ENCODE assay signal across 22 mouse cellular contexts in the genomic region with DNA sequence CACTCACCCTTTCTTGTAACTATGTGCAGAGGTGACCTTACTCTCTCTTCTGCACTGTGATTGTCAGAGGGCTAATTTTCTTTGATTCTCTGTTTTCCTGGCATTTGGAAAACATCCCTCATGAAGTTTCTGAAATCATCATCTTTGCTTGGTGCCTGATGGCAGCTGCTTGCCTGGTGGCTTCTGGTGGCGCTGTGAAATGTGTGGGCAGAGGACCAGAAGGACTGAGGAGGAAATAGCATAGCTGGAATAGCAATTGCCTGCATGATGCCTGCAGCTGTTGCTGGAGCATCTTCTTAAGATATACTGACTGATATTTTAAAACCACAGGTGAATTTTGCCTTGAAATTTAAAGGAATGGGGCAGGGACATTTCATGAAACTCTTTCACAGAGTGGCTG.
DNase-seq lines count a peak whose midpoint lies in the region; ATAC-seq lines count a peak whose summit lies in the region.
"Had no signal": no experiment of that assay in that cellular context is flagged by ENCODE, and none has a peak within 500 bp of the region (broad histone marks: within the 10 kb centered on the region; RNA-seq: fewer than 3 reads in every experiment).

No protein-coding gene starts in this region.

- peak; percentile 85 for DNase-seq in right cerebral cortex, adult 18-20 months
- DNase-seq in right cerebral cortex, postnatal 4 days, result no peak
- DNase-seq in layer of hippocampus, postnatal 14 days (ENCODE audit: low spot score in 2 of 2), result peak; percentile 19 to 40
- DNase-seq in left cerebral cortex, postnatal 25 days (ENCODE audit: low spot score in 2 of 2), result peak; percentile 61 to 93
- DNase-seq in telencephalon, adult 2 months (ENCODE audit: low read depth, low spot score), result peak; percentile 91
- DNase-seq in midbrain, embryonic 10.5 days (ENCODE audit: low spot score), result no peak
- DNase-seq in embryo, embryonic 10.5 days (ENCODE audit: low spot score), result no peak
- DNase-seq: cerebellum, postnatal 14 days; gastrocnemius, postnatal 36 days; lung, postnatal 10 days; thymus, postnatal 14 days had no signal

- no peaks in the 10 kb centered on the region for H3K36me3 ChIP-seq in midbrain, embryonic 10.5 days
- H3K36me3 ChIP-seq: heart, embryonic 12.5 days; intestine, embryonic 15.5 days; liver, embryonic 15.5 days; neural tube, embryonic 13.5 days had no signal

- H3K27me3 ChIP-seq in midbrain, embryonic 10.5 days (ENCODE audit: low read depth, poor library complexity, severe bottlenecking), result no peaks in the 10 kb centered on the region
- H3K27me3 ChIP-seq: CH12.LX; heart, embryonic 12.5 days; intestine, embryonic 15.5 days; liver, embryonic 15.5 days; megakaryocyte, embryonic 14.5 days; neural tube, embryonic 13.5 days had no signal

- H3K4me3 ChIP-seq in midbrain, embryonic 10.5 days, result no peak overlapping the region
- H3K4me3 ChIP-seq: erythroblast, embryonic 14.5 days; heart, embryonic 12.5 days; intestine, embryonic 15.5 days; liver, embryonic 15.5 days; megakaryocyte, embryonic 14.5 days; neural tube, embryonic 13.5 days had no signal

- no peaks in the 10 kb centered on the region for H3K9me3 ChIP-seq in midbrain, embryonic 10.5 days (replicated peaks)
- H3K9me3 ChIP-seq: intestine, embryonic 15.5 days; liver, embryonic 15.5 days; neural tube, embryonic 13.5 days had no signal

- no peak overlapping the region for H3K27ac ChIP-seq in midbrain, embryonic 10.5 days (replicated peaks)
- H3K27ac ChIP-seq: hindbrain, embryonic 14.5 days; intestine, embryonic 15.5 days; kidney, postnatal 0 days; liver, embryonic 15.5 days; neural tube, embryonic 13.5 days had no signal

- intact Hi-C loops in left cerebral cortex, postnatal 25 days (cut with DNase I), result loop anchor here (2.0 to 10.0 kb wide), 4 partner anchors 68 to 350 kb away; no protein-coding TSS in a partner anchor

- WGBS in midbrain, embryonic 10.5 days, result 97% methylated on average over 1 of the region's 1 CpGs

- H3K4me1 ChIP-seq in midbrain, embryonic 10.5 days, result peaks cover under 1% of the 10 kb centered on the region; the same call in 1 of the 2 replicates
- H3K4me1 ChIP-seq: heart, embryonic 12.5 days; intestine, embryonic 15.5 days; liver, embryonic 15.5 days had no signal

- no peak for ATAC-seq in erythroid progenitor cell, adult 5-6 weeks (replicated peaks; ENCODE audit: low FRiP score, poor library complexity, severe bottlenecking)
- ATAC-seq: forebrain, embryonic 16.5 days; intestine, embryonic 15.5 days had no signal

Comparison
In these comparisons a context has a peak if more than half of its experiments do, and no peak if none do; other contexts are left out.
1. DNase-seq: peak in right cerebral cortex, adult 18-20 months (single experiment), layer of hippocampus, postnatal 14 days (2 of 2), left cerebral cortex, postnatal 25 days (2 of 2) and telencephalon, adult 2 months (single experiment); none in right cerebral cortex, postnatal 4 days (single experiment), midbrain, embryonic 10.5 days (single experiment) and embryo, embryonic 10.5 days (single experiment).